Mouse (Mus musculus): Measurements from ENCODE around the gene Bbs7. TPM values are rescaled to one million over a fixed set of nuclear protein-coding genes. Genes with fewer than 3 reads are reported as not detected.

The Bbs7 gene
- polyA plus RNA-seq, 1 experiment: 7.2 TPM

GRCm38 (mm10) chr3:36532738-36533137 is 80.5 kb downstream of the Bbs7 start:
- Histone ChIP-seq H3K27ac (ENCODE audit: insufficient read depth, low read depth, low read length) (no peak overlapping the region), H3K4me3 (ENCODE audit: insufficient read depth, low read length) (no peak overlapping the region), H3K4me1 (ENCODE audit: control insufficient read depth, insufficient read depth, low read length) (peaks cover 6% of the 10 kb centered on the region)
- TF ChIP-seq CTCF (IDR thresholded peaks at IDR 0.05; ENCODE audit: low read depth, low read length) (no peak), POLR2A (IDR thresholded peaks at IDR 0.05; ENCODE audit: borderline replicate concordance, low read depth, low read length) (no peak)

- no peak for TF ChIP-seq CTCF (IDR thresholded peaks at IDR 0.05; ENCODE audit: low read depth, low read length)
- no peak for TF ChIP-seq POLR2A (IDR thresholded peaks at IDR 0.05; ENCODE audit: borderline replicate concordance, low read depth, low read length)
- Histone ChIP-seq H3K4me3 (ENCODE audit: insufficient read depth, low read length) (peak overlapping the region; percentile 44), H3K4me1 (ENCODE audit: control insufficient read depth, insufficient read depth, low read length) (peaks cover 6% of the 10 kb centered on the region), H3K27ac (ENCODE audit: insufficient read depth, low read depth, low read length) (no peak overlapping the region)
These were observed 81.2 kb downstream of the Bbs7 start for GRCm38 (mm10) chr3:36531979-36532542.

- TF ChIP-seq POLR2A (IDR thresholded peaks at IDR 0.05; ENCODE audit: borderline replicate concordance, low read depth, low read length): no peak
- TF ChIP-seq CTCF (IDR thresholded peaks at IDR 0.05; ENCODE audit: low read depth, low read length): no peak
- Histone ChIP-seq H3K4me3 (ENCODE audit: insufficient read depth, low read length) (no peak overlapping the region), H3K27ac (ENCODE audit: insufficient read depth, low read depth, low read length) (no peak overlapping the region), H3K4me1 (ENCODE audit: control insufficient read depth, insufficient read depth, low read length) (peaks cover 6% of the 10 kb centered on the region)
These were observed 82.0 kb downstream of the Bbs7 start for GRCm38 (mm10) chr3:36531242-36531641.

- TF ChIP-seq CTCF (IDR thresholded peaks at IDR 0.05; ENCODE audit: low read depth, low read length): no peak
- TF ChIP-seq POLR2A (IDR thresholded peaks at IDR 0.05; ENCODE audit: borderline replicate concordance, low read depth, low read length): no peak
- Histone ChIP-seq H3K27ac (ENCODE audit: insufficient read depth, low read depth, low read length) (no peak overlapping the region), H3K4me1 (ENCODE audit: control insufficient read depth, insufficient read depth, low read length) (peaks cover 6% of the 10 kb centered on the region), H3K4me3 (ENCODE audit: insufficient read depth, low read length) (no peak overlapping the region)
These were observed 82.5 kb downstream of the Bbs7 start for GRCm38 (mm10) chr3:36530781-36531180.

GRCm38 (mm10) chr3:36530345-36530744 is 82.9 kb downstream of the Bbs7 start:
- H3K4me1 ChIP-seq (ENCODE audit: control insufficient read depth, insufficient read depth, low read length): peaks cover 6% of the 10 kb centered on the region
- H3K27ac ChIP-seq (ENCODE audit: insufficient read depth, low read depth, low read length): no peak overlapping the region
- H3K4me3 ChIP-seq (ENCODE audit: insufficient read depth, low read length): no peak overlapping the region
- TF ChIP-seq CTCF (IDR thresholded peaks at IDR 0.05; ENCODE audit: low read depth, low read length) (no peak), POLR2A (IDR thresholded peaks at IDR 0.05; ENCODE audit: borderline replicate concordance, low read depth, low read length) (no peak)

GRCm38 (mm10) chr3:36524466-36524865 is 88.8 kb downstream of the Bbs7 start:
- H3K4me1 ChIP-seq (ENCODE audit: control insufficient read depth, insufficient read depth, low read length): no peaks in the 10 kb centered on the region
- H3K27ac ChIP-seq (ENCODE audit: insufficient read depth, low read depth, low read length): no peak overlapping the region
- H3K4me3 ChIP-seq (ENCODE audit: insufficient read depth, low read length): no peak overlapping the region
- TF ChIP-seq CTCF (IDR thresholded peaks at IDR 0.05; ENCODE audit: low read depth, low read length) (no peak), POLR2A (IDR thresholded peaks at IDR 0.05; ENCODE audit: borderline replicate concordance, low read depth, low read length) (no peak)

Other genes starting within 250 kb of the Bbs7 start
- gene Anxa5, start 137.6 kb downstream of the Bbs7 start, polyA plus RNA-seq (2012; ENCODE audit: insufficient read depth, insufficient read length, missing spikeins): 833 and 897 TPM in 2 replicates
- gene 1810062G17Rik, start 137.5 kb downstream of the Bbs7 start, polyA plus RNA-seq (2012; ENCODE audit: insufficient read depth, insufficient read length, missing spikeins): not detected in 2 replicates
- gene Gm11549, start 91.7 kb downstream of the Bbs7 start, polyA plus RNA-seq (2012; ENCODE audit: insufficient read depth, insufficient read length, missing spikeins): not detected in 2 replicates
- 35.3 and 39.6 TPM in 2 replicates for gene Exosc9, start 60.9 kb downstream of the Bbs7 start, polyA plus RNA-seq (2012; ENCODE audit: insufficient read depth, insufficient read length, missing spikeins)
- gene Ccna2, start 41.3 kb downstream of the Bbs7 start, polyA plus RNA-seq (2012; ENCODE audit: insufficient read depth, insufficient read length, missing spikeins): 67.0 and 71.6 TPM in 2 replicates
- gene Trpc3, start 76.7 kb upstream of the Bbs7 start, polyA plus RNA-seq (2012; ENCODE audit: insufficient read depth, insufficient read length, missing spikeins): not detected in 2 replicates
- 32.8 and 37.9 TPM in 2 replicates for gene 4932438A13Rik, start 249.6 kb upstream of the Bbs7 start, polyA plus RNA-seq (2012; ENCODE audit: insufficient read depth, insufficient read length, missing spikeins)